Mouse (Mus musculus) heart, postnatal 0 days (tissue): ENCODE data around the gene Pkp3.

Experiments
- CTCF ChIP-seq: IDR thresholded peaks from 2 replicates; pipeline ENCODE4 v1.5.1; 2016; ENCODE audit warnings: antibody characterized with exemption, control low read depth, low read depth
- EP300 ChIP-seq: IDR thresholded peaks from 2 replicates; pipeline ENCODE4 v1.6.1; 2016; ENCODE audit warnings: antibody characterized with exemption, low read depth

GRCm38 (mm10) chr7:141079481-141080449 is 1.7 kb downstream of the Pkp3 start:
- no peak for TF ChIP-seq EP300
- TF ChIP-seq CTCF, result no peak
